Mouse (Mus musculus) forebrain, embryonic 11.5 days (tissue): Measurements from ENCODE around the gene Mylk4. TPM values are rescaled to one million over a fixed set of nuclear protein-coding genes. Genes with fewer than 3 reads are reported as not detected.

Experiments used
- ATAC-seq: fragments of 200-750 bp; cut with Nextera tagmentation; replicated peaks from 2 replicates; pipeline ENCODE4 v1.8.0; 2017; ENCODE audit warnings: moderate TSS enrichment; ENCODE audit not compliant: low FRiP score
- DNase-seq: peaks from one replicate; pipeline ENCODE4 v3.0.0-alpha.2; 2017; ENCODE audit warnings: low spot score
- H3K27ac ChIP-seq: fragments of 300-500 bp; sonication (generic); 2 replicates; pipeline ENCODE4 v1.5.1; 2014; ENCODE audit warnings: low read depth, low read length
- H3K27me3 ChIP-seq: fragments of 300-500 bp; sonication (generic); 2 replicates; pipeline ENCODE4 v1.6.1; 2014; ENCODE audit warnings: mild to moderate bottlenecking, low read length, mixed read lengths; ENCODE audit not compliant: control insufficient read depth, insufficient read depth
- H3K36me3 ChIP-seq: fragments of 300-500 bp; sonication (generic); 2 replicates; pipeline ENCODE4 v1.6.1; 2014; ENCODE audit warnings: mild to moderate bottlenecking, low read length, moderate library complexity, mixed read lengths; ENCODE audit not compliant: control insufficient read depth, insufficient read depth
- H3K4me1 ChIP-seq: fragments of 300-500 bp; sonication (generic); replicated peaks from 2 replicates; pipeline ENCODE4 v1.6.1; 2014; ENCODE audit warnings: low read length, mixed read lengths; ENCODE audit not compliant: control insufficient read depth, insufficient read depth
- H3K4me2 ChIP-seq: fragments of 300-500 bp; sonication (generic); 2 replicates; pipeline ENCODE4 v1.6.1; 2014; ENCODE audit warnings: low read depth, mild to moderate bottlenecking, low read length, moderate library complexity, mixed read lengths; ENCODE audit not compliant: severe bottlenecking
- H3K4me3 ChIP-seq: fragments of 300-500 bp; sonication (generic); 2 replicates; pipeline ENCODE4 v1.5.1; 2014; ENCODE audit warnings: low read depth, low read length
- H3K9ac ChIP-seq: fragments of 300-500 bp; sonication (generic); 2 replicates; pipeline ENCODE4 v1.6.1; 2014; ENCODE audit warnings: low read length
- H3K9me3 ChIP-seq: fragments of 300-500 bp; sonication (generic); 2 replicates; pipeline ENCODE4 v1.6.1; 2016; ENCODE audit warnings: low read length, mixed read lengths; ENCODE audit not compliant: control insufficient read depth
- WGBS: fragments of 180-500 bp; shearing (Covaris S2); extraction: QIAGEN DNeasy Blood & Tissue Kit; methylation state at CpG from one replicate; pipeline ENCODE4 v1.1.7; 2014; 5-methylcytosine and 5-hydroxymethylcytosine counted together
- polyA plus RNA-seq: library from polyadenylated mRNA; unstranded; fragments of >200 nt; fragmentation: Nextera tagmentation; extraction: Ambion mirVana; gene quantifications from 2 replicates; pipeline ENCODE4 v1.2.1, GENCODE M21; 2014

Mylk4 gene
- polyA plus RNA-seq, 1 experiment from 2014 or later: 0.11 TPM

- no peak for ATAC-seq
- no peak overlapping the region for H3K9ac ChIP-seq
- no peak overlapping the region for H3K4me3 ChIP-seq
- H3K9me3 ChIP-seq: no peaks in the 10 kb centered on the region
- no peaks in the 10 kb centered on the region for H3K4me1 ChIP-seq
- 89% methylated on average over 3 of the region's 3 CpGs for WGBS
- H3K36me3 ChIP-seq: no peaks in the 10 kb centered on the region
- no peak overlapping the region for H3K27ac ChIP-seq
- no peak for DNase-seq
- no peaks in the 10 kb centered on the region for H3K27me3 ChIP-seq
- H3K4me2 ChIP-seq: no peak overlapping the region
Measured at GRCm38 (mm10) chr13:32698956-32699355, 84.8 kb downstream of the Mylk4 start.

- Histone ChIP-seq H3K27me3 (no peaks in the 10 kb centered on the region), H3K9me3 (no peaks in the 10 kb centered on the region), H3K4me3 (no peak overlapping the region), H3K27ac (no peak overlapping the region), H3K4me2 (no peak overlapping the region), H3K4me1 (no peaks in the 10 kb centered on the region), H3K36me3 (no peaks in the 10 kb centered on the region), H3K9ac (no peak overlapping the region)
- DNase-seq (no peak), ATAC-seq (no peak)
- 89% methylated on average over 6 of the region's 6 CpGs for WGBS
Measured at GRCm38 (mm10) chr13:32693886-32694455, 89.8 kb downstream of the Mylk4 start.

GRCm38 (mm10) chr13:32692563-32692962, 91.2 kb downstream of the Mylk4 start:
- ATAC-seq: no peak
- Histone ChIP-seq H3K27ac (no peak overlapping the region), H3K9ac (no peak overlapping the region), H3K36me3 (no peaks in the 10 kb centered on the region), H3K27me3 (no peaks in the 10 kb centered on the region), H3K4me3 (no peak overlapping the region), H3K4me2 (no peak overlapping the region), H3K9me3 (no peaks in the 10 kb centered on the region), H3K4me1 (no peaks in the 10 kb centered on the region)
- WGBS: 70% methylated on average over 1 of the region's 1 CpGs
- no peak for DNase-seq

GRCm38 (mm10) chr13:32690279-32690678, 93.5 kb downstream of the Mylk4 start:
- Histone ChIP-seq H3K4me2 (no peak overlapping the region), H3K4me3 (no peak overlapping the region)
- 88% methylated on average over 3 of the region's 3 CpGs for WGBS

GRCm38 (mm10) chr13:32680868-32681515, 102.8 kb downstream of the Mylk4 start:
- peak; percentile 70 for DNase-seq
- Histone ChIP-seq H3K9ac (no peak overlapping the region), H3K27ac (no peak overlapping the region), H3K9me3 (no peaks in the 10 kb centered on the region), H3K27me3 (no peaks in the 10 kb centered on the region), H3K4me1 (no peaks in the 10 kb centered on the region), H3K36me3 (no peaks in the 10 kb centered on the region), H3K4me2 (no peak overlapping the region), H3K4me3 (no peak overlapping the region)
- peak; percentile 75 for ATAC-seq
- 46% methylated on average over 12 of the region's 12 CpGs for WGBS

More at GRCm38 (mm10) chr13:32690279-32690678, 93.5 kb downstream of the Mylk4 start:
- Histone ChIP-seq H3K9ac (no peak overlapping the region), H3K36me3 (no peaks in the 10 kb centered on the region), H3K4me1 (no peaks in the 10 kb centered on the region), H3K27me3 (no peaks in the 10 kb centered on the region), H3K27ac (no peak overlapping the region), H3K9me3 (no peaks in the 10 kb centered on the region)
- DNase-seq (no peak), ATAC-seq (no peak)

GRCm38 (mm10) chr13:32680121-32680551, 103.6 kb downstream of the Mylk4 start:
- WGBS: 85% methylated on average over 12 of the region's 12 CpGs
- DNase-seq: no peak
- Histone ChIP-seq H3K4me2 (no peak overlapping the region), H3K9me3 (no peaks in the 10 kb centered on the region), H3K27ac (no peak overlapping the region), H3K9ac (no peak overlapping the region), H3K36me3 (no peaks in the 10 kb centered on the region), H3K4me1 (no peaks in the 10 kb centered on the region), H3K27me3 (no peaks in the 10 kb centered on the region), H3K4me3 (no peak overlapping the region)
- no peak for ATAC-seq

- H3K9ac ChIP-seq: no peak overlapping the region
- no peaks in the 10 kb centered on the region for H3K4me1 ChIP-seq
- DNase-seq: no peak
- no peak for ATAC-seq
- no peaks in the 10 kb centered on the region for H3K9me3 ChIP-seq
- no peak overlapping the region for H3K4me2 ChIP-seq
- H3K36me3 ChIP-seq: no peaks in the 10 kb centered on the region
- no peak overlapping the region for H3K27ac ChIP-seq
- H3K4me3 ChIP-seq: no peak overlapping the region
- WGBS: 74% methylated on average over 5 of the region's 5 CpGs
- H3K27me3 ChIP-seq: no peaks in the 10 kb centered on the region
Measured at GRCm38 (mm10) chr13:32678998-32679397, 104.8 kb downstream of the Mylk4 start.

GRCm38 (mm10) chr13:32670782-32671181, 113.0 kb downstream of the Mylk4 start:
- H3K27me3 ChIP-seq: no peaks in the 10 kb centered on the region
- DNase-seq (no peak), ATAC-seq (no peak)
- H3K27ac ChIP-seq: no peak overlapping the region
- H3K4me2 ChIP-seq: no peak overlapping the region
- no peaks in the 10 kb centered on the region for H3K36me3 ChIP-seq
- no peaks in the 10 kb centered on the region for H3K4me1 ChIP-seq
- H3K9me3 ChIP-seq: no peaks in the 10 kb centered on the region
- H3K4me3 ChIP-seq: no peak overlapping the region
- no peak overlapping the region for H3K9ac ChIP-seq
- 93% methylated on average over 7 of the region's 7 CpGs for WGBS

GRCm38 (mm10) chr13:32668296-32668695, 115.5 kb downstream of the Mylk4 start:
- WGBS: 74% methylated on average over 3 of the region's 3 CpGs
- H3K36me3 ChIP-seq: no peaks in the 10 kb centered on the region
- H3K4me2 ChIP-seq: no peak overlapping the region
- H3K9me3 ChIP-seq: no peaks in the 10 kb centered on the region
- no peak overlapping the region for H3K9ac ChIP-seq
- ATAC-seq: no peak
- H3K4me3 ChIP-seq: no peak overlapping the region
- no peaks in the 10 kb centered on the region for H3K4me1 ChIP-seq
- no peaks in the 10 kb centered on the region for H3K27me3 ChIP-seq
- no peak overlapping the region for H3K27ac ChIP-seq
- no peak for DNase-seq
